Mouse (Mus musculus) heart, embryonic 10.5 days (tissue): ENCODE results near the gene Tbc1d13. TPM values are rescaled to one million over a fixed set of nuclear protein-coding genes. Genes with fewer than 3 reads are reported as not detected.

Experiments
- DNase-seq: peaks from one replicate; pipeline ENCODE4 v3.0.0-alpha.2; 2017; ENCODE audit warnings: low spot score
- H3K27ac ChIP-seq: fragments of 300-500 bp; sonication (generic); 2 replicates; pipeline ENCODE4 v1.5.1; 2016; ENCODE audit warnings: mild to moderate bottlenecking
- H3K27me3 ChIP-seq: fragments of 300-500 bp; sonication (generic); 2 replicates; pipeline ENCODE4 v1.6.1; 2016; ENCODE audit warnings: mild to moderate bottlenecking; ENCODE audit not compliant: poor library complexity, insufficient read depth, severe bottlenecking
- H3K36me3 ChIP-seq: fragments of 300-500 bp; sonication (generic); 2 replicates; pipeline ENCODE4 v1.6.1; 2016; ENCODE audit warnings: mild to moderate bottlenecking, moderate library complexity
- H3K4me1 ChIP-seq: fragments of 300-500 bp; sonication (generic); 2 replicates; pipeline ENCODE4 v1.6.1; 2016; ENCODE audit warnings: mild to moderate bottlenecking
- H3K4me3 ChIP-seq: fragments of 300-500 bp; sonication (generic); 2 replicates; pipeline ENCODE4 v1.5.1; 2016; ENCODE audit warnings: mild to moderate bottlenecking, moderate library complexity
- H3K9me3 ChIP-seq: fragments of 300-500 bp; sonication (generic); 2 replicates; pipeline ENCODE4 v1.6.1; 2016; ENCODE audit warnings: mild to moderate bottlenecking, moderate library complexity
- WGBS: fragments of 180-500 bp; shearing (Covaris S2); methylation state at CpG from one replicate; pipeline ENCODE4 v1.1.7; 2016; 5-methylcytosine and 5-hydroxymethylcytosine counted together
- polyA plus RNA-seq: library from polyadenylated mRNA; unstranded; fragments of >200 nt; fragmentation: Nextera tagmentation; extraction: Ambion mirVana; gene quantifications from 2 replicates; pipeline ENCODE4 v1.2.1, GENCODE M21; 2016

The Tbc1d13 gene
- 3.9 and 6.8 TPM in 2 replicates for polyA plus RNA-seq

- peaks cover 33% of the 10 kb centered on the region for H3K36me3 ChIP-seq
- H3K27ac ChIP-seq = peak within 1 kb of the TSS; percentile 92
- H3K27me3 ChIP-seq = no peaks in the 10 kb centered on the region
- no peaks in the 10 kb centered on the region for H3K9me3 ChIP-seq
- peaks cover 24% of the 10 kb centered on the region for H3K4me1 ChIP-seq
- WGBS = under 1% methylated on average over 46 of the region's 46 CpGs
- H3K4me3 ChIP-seq = peak within 1 kb of the TSS; percentile 88
- DNase-seq = peak; percentile 99
Observed at GRCm38 (mm10) chr2:30133613-30134377, at the start of gene Tbc1d13. TSS of gene Tbc1d13 (plus strand) at chr2:30133746.

GRCm38 (mm10) chr2:30084113-30084512 lies 49.4 kb upstream of the Tbc1d13 start:
- Histone ChIP-seq H3K27ac (no peak overlapping the region), H3K36me3 (peaks cover 44% of the 10 kb centered on the region), H3K27me3 (no peaks in the 10 kb centered on the region), H3K9me3 (no peaks in the 10 kb centered on the region), H3K4me3 (no peak overlapping the region), H3K4me1 (peaks cover 28% of the 10 kb centered on the region)
- 52% methylated on average over 5 of the region's 5 CpGs for WGBS
- DNase-seq = no peak

- Histone ChIP-seq H3K27me3 (no peaks in the 10 kb centered on the region), H3K36me3 (peaks cover 45% of the 10 kb centered on the region), H3K9me3 (no peaks in the 10 kb centered on the region), H3K27ac (peak overlapping the region; percentile 63; the same call in 1 of the 2 replicates), H3K4me3 (peak overlapping the region; percentile 49), H3K4me1 (peaks cover 23% of the 10 kb centered on the region)
- WGBS = 11% methylated on average over 12 of the region's 12 CpGs
- DNase-seq = no peak
Observed at GRCm38 (mm10) chr2:30084632-30085031, 48.9 kb upstream of the Tbc1d13 start.

- Histone ChIP-seq H3K27ac (no peak overlapping the region), H3K36me3 (peaks cover 58% of the 10 kb centered on the region), H3K4me1 (peaks cover 21% of the 10 kb centered on the region), H3K9me3 (no peaks in the 10 kb centered on the region), H3K27me3 (no peaks in the 10 kb centered on the region), H3K4me3 (no peak overlapping the region)
- DNase-seq = no peak
- 93% methylated on average over 4 of the region's 4 CpGs for WGBS
Observed at GRCm38 (mm10) chr2:30087310-30087709, 46.2 kb upstream of the Tbc1d13 start.

DNA sequence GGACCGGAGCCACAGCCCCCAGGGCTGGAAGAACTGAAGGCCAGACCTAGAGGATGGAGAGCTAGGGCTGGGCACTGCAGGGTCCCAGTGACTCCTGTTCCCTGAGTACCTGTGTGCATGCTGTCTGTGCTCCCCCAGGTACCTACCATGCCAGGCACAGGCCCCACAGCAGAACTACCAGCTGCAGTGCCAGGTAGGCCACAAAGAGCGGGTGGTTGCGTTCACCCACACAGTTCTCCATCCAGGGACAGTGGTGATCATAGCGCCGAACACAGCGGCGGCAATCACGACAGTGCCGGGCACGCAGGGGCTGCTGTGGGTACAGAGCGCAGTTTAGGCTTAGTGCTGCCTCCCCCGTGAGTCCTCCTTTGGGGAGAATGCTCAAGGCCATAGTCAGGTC lies 42.0 kb upstream of the Tbc1d13 start:
- H3K27me3 ChIP-seq = no peaks in the 10 kb centered on the region
- H3K4me1 ChIP-seq = peaks cover 32% of the 10 kb centered on the region
- H3K4me3 ChIP-seq = no peak overlapping the region
- H3K36me3 ChIP-seq = peaks cover 52% of the 10 kb centered on the region
- no peak for DNase-seq
- H3K9me3 ChIP-seq = no peaks in the 10 kb centered on the region
- H3K27ac ChIP-seq = no peak overlapping the region; the same call in 1 of the 2 replicates
- WGBS = 94% methylated on average over 12 of the region's 12 CpGs

DNA sequence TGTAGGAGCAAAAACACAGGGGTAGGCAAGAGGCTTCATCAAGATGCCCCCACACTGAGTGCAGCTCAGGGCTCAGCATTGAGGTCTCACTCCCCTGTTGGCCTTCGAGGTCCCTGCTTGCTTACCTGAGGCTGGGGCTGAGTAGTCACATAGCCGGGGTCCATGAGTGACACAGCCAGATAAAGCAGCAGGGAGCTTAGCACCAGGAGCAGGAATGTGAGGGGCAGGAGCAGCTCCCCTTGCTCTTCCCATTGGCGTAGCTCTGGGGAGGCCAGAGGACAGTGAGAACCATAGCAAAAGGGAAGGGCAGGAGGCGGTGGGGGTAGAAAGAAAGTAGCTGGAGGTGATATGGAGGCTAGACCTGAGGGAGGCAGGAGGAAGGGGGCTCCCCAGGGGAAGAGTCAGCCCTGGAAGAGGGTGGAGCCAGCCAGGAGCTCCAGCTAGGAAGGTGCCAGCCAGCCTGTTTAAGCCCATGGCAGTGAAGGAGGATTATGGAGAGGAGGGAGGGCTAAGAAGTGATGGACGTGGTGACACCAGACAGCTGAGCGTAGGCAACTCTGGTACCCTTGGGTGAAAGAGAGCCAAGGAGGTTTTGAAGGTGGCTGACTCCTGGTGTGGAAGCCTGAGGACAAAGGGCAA lies 41.1 kb upstream of the Tbc1d13 start:
- H3K27ac ChIP-seq = peak overlapping the region; percentile 88
- peaks cover 50% of the 10 kb centered on the region for H3K36me3 ChIP-seq
- no peak for DNase-seq
- peaks cover 32% of the 10 kb centered on the region for H3K4me1 ChIP-seq
- WGBS = 34% methylated on average over 6 of the region's 6 CpGs
- H3K9me3 ChIP-seq = no peaks in the 10 kb centered on the region
- H3K27me3 ChIP-seq = no peaks in the 10 kb centered on the region
- peak overlapping the region; percentile 78 for H3K4me3 ChIP-seq

DNA sequence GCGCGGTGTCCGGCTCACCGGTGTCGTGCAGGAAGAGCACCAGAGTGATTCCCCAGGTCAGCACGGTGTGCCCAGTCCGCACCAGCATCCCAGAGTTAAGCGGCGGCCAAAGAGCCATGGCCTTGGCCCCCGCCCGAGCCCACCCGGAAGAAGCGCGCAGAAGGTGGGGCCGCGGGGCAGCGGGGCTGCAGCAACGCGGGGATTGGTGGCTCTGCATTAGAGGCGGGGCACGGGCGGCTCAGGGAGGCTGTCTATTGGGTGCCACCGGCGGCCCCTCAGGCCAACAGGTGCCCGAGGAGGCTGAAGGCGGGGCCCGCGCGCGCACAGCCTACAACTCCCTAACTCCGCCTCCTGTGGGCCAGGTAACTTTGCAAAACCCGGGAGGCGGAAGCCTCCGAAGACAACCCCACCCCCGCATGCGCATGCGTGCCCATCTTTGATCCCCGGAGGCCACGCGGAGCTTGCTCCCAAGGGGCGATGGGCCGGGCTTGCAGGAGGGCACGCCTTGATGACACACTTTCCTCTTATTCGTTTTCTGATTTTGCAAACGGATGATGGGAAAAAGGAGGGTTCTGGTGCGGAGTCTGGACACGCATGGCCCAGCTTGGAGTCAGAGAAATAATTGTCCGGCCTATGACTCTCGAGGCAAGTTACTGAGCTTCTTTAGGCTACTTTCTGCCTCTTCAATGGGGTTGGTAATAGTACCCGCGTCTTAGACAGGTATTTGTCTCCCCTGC lies 39.9 kb upstream of the Tbc1d13 start, which contains the start of gene Zdhhc12:
Gene Zdhhc12 (minus strand): TSS at position 178 of the 737 bp plus-strand sequence.
- H3K27me3 ChIP-seq = no peaks in the 10 kb centered on the region
- no peaks in the 10 kb centered on the region for H3K9me3 ChIP-seq
- peak; percentile 100 for DNase-seq
- peaks cover 35% of the 10 kb centered on the region for H3K4me1 ChIP-seq
- peaks cover 52% of the 10 kb centered on the region for H3K36me3 ChIP-seq
- under 1% methylated on average over 51 of the region's 51 CpGs for WGBS
- peak within 1 kb of the TSS; percentile 88 for H3K27ac ChIP-seq
- peak within 1 kb of the TSS; percentile 78 for H3K4me3 ChIP-seq

DNA sequence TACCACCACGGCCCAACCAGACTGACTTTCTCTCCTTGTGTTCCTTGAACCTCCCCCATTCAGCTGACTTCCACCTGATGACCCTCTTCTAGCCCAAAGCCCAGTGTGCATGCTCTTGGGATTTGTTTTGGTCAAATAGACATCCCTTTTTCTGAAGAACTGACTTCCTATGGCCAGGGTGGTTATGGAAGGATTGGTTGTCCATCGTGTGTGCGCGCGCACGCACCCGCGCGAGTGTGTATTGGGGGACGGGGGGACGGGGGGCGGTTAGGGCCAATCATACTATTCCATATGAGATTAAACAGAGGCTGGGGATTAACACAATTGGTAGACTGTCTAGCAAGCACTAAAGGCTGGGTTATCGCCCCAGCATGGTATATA lies 39.3 kb upstream of the Tbc1d13 start:
- peaks cover 38% of the 10 kb centered on the region for H3K4me1 ChIP-seq
- no peaks in the 10 kb centered on the region for H3K9me3 ChIP-seq
- H3K27me3 ChIP-seq = no peaks in the 10 kb centered on the region
- H3K4me3 ChIP-seq = peak overlapping the region; percentile 78
- WGBS = 4% methylated on average over 13 of the region's 13 CpGs
- no peak for DNase-seq
- H3K27ac ChIP-seq = peak overlapping the region; percentile 88
- H3K36me3 ChIP-seq = peaks cover 57% of the 10 kb centered on the region

GRCm38 (mm10) chr2:30095882-30096527 lies 37.5 kb upstream of the Tbc1d13 start:
- Histone ChIP-seq H3K27me3 (no peaks in the 10 kb centered on the region), H3K4me3 (no peak overlapping the region; the same call in 1 of the 2 replicates), H3K27ac (no peak overlapping the region), H3K4me1 (peaks cover 41% of the 10 kb centered on the region), H3K9me3 (no peaks in the 10 kb centered on the region), H3K36me3 (peaks cover 61% of the 10 kb centered on the region)
- 80% methylated on average over 2 of the region's 2 CpGs for WGBS
- DNase-seq = no peak

- Histone ChIP-seq H3K36me3 (peaks cover 84% of the 10 kb centered on the region), H3K9me3 (no peaks in the 10 kb centered on the region), H3K4me1 (peaks cover 11% of the 10 kb centered on the region), H3K27me3 (no peaks in the 10 kb centered on the region), H3K4me3 (no peak overlapping the region), H3K27ac (no peak overlapping the region)
- 66% methylated on average over 4 of the region's 4 CpGs for WGBS
- no peak for DNase-seq
Observed at GRCm38 (mm10) chr2:30100214-30100613, 33.3 kb upstream of the Tbc1d13 start.

- Histone ChIP-seq H3K4me1 (peaks cover 11% of the 10 kb centered on the region; the same call in 1 of the 2 replicates), H3K4me3 (no peak overlapping the region), H3K27me3 (no peaks in the 10 kb centered on the region), H3K27ac (no peak overlapping the region), H3K9me3 (no peaks in the 10 kb centered on the region), H3K36me3 (peaks cover 86% of the 10 kb centered on the region)
- DNase-seq = no peak
Observed at GRCm38 (mm10) chr2:30106364-30106763, 27.2 kb upstream of the Tbc1d13 start.

DNA sequence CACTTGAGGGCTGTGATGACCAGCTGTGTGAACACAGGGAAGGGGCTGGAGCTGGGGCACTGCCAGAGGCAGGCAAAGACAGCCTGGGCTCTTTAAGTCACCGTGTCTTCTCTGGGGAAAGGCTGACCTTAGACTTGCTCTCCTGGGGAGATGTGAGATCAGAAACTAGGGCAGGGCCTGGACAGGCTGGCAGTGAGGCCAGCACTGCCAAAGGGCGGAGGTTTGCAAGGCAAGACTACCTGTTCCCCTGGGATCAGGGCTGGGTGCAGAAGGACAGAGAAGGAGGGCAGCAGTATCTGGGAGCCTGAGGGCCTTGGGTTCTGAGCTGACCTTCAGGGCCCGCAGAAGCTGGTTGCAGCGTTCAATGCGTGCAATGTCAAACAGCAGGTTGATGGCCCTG lies 25.9 kb upstream of the Tbc1d13 start:
- Histone ChIP-seq H3K4me3 (no peak overlapping the region), H3K27me3 (no peaks in the 10 kb centered on the region), H3K27ac (no peak overlapping the region), H3K4me1 (peaks cover 11% of the 10 kb centered on the region; the same call in 1 of the 2 replicates), H3K9me3 (no peaks in the 10 kb centered on the region), H3K36me3 (peaks cover 87% of the 10 kb centered on the region)
- DNase-seq = no peak
- 88% methylated on average over 5 of the region's 5 CpGs for WGBS
